Mouse (Mus musculus) cerebellum, adult 8-10 months (tissue): ENCODE data around the gene Primpol.

Experiments used
- DNase-seq: peaks from one replicate; pipeline ENCODE4 v3.0.0; 2022

The Primpol gene

GRCm38 (mm10) chr8:46616879-46617689 is at the start of gene Primpol, which contains the start of gene Casp3:
Primpol (minus strand) TSS chr8:46617212.
Casp3 (plus strand) TSS chr8:46617291.
- peak; percentile 94 for DNase-seq

DNA sequence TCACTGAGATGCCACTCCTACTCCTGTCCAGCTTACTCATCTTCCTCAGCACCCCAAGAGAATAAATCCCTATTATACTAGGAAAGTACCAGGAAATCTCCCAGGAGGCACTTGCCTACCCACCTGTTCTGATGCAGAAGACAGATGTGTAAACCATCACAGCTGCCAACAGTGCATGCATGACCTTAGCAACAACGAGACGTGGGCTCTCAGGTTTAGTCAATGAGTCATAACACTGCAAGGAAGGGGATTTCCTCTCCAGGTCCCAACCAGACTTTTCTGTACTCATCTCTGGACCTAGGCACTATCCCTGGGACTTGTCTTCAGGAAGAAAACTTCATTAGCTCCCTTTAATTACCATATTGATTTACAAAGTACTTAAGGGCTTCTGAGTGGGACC is 38.9 kb upstream of the Primpol start:
- DNase-seq, result no peak

DNA sequence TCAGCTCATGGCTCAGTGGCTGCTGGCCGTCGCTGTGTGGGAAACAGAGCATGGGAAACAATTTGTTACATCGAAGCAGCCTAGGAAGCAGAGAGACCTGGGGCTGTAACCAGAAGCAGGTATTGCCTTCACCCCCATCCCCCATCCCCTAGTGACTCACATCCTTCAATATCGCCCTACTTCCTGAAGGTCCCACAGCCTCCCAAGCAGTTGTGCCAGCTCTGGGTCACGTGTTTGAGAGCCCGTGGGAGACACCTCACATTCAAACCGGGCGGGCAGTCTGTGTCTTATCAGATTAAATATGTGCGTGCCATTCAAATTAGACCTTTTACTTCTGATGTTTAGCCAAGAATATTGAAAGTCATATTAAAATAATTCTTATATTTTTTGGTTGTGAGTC is 34.9 kb upstream of the Primpol start:
- no peak for DNase-seq

GRCm38 (mm10) chr8:46648421-46648820 is 31.4 kb upstream of the Primpol start:
- no peak for DNase-seq

DNA sequence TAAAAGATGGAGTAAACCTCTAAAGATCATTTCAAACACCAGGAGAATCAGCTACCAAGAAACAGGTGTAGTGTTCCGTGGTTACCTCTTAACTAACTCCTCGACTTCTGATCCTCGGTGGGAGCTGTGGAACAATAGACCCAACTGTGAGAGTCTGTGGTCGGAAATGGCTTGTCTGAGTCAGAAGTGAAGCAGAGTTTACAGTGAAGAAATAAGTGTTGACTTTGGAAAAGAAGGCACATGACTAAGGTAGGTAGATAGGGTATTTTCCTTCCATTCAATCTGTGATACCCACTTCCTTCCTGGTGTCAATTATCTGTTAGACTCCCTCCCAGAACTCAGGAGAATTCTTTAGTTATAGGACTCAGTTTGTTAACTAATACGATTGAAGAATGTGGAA is 24.3 kb upstream of the Primpol start:
- no peak for DNase-seq

DNA sequence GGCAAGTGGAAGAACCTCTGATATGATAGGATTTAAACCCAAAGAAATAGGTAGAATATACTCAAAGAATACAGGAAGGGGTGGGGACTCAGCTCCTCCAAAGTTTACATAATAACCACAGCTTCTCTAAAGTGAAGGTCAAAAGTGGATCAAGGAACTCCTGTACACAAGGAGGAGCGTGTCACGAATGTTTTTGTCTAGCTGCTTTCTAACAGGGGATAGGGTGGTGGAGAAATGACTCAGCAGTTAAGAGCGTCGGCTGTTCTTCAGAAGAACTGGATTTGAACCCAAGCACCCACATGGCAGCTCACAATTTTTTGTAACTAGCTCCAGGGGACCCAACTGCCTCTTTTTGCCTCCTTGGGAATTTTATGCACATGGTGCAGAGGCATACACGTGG is 22.8 kb upstream of the Primpol start:
- DNase-seq, result no peak

DNA sequence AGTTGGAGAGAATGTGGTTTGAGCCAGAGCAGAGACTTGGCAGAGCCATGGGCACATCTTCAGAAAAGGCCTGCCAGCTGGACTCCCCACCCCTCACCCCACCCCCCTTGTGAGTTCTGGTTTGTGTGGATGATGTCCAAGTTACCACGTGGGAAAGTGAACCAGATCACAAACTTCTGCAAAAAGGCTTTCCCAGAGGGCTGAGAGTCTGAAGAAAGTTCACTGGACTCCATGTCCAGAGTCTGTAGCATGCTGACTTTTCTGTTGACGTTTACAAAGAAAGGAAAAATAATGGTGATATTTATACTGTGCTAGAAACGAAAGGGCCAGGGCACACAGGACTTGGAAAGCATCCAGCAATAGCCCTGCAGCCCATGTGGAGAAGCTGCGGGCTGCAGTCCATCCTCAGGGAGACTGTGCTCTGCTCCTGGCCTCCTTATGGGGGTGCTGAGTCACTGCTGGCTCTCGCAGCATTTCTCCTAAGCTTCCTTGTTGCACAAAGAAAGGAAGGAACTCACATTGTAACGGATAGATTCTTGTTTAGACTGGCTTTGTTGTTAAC is 22.1 kb upstream of the Primpol start:
- DNase-seq, result peak; percentile 45

DNA sequence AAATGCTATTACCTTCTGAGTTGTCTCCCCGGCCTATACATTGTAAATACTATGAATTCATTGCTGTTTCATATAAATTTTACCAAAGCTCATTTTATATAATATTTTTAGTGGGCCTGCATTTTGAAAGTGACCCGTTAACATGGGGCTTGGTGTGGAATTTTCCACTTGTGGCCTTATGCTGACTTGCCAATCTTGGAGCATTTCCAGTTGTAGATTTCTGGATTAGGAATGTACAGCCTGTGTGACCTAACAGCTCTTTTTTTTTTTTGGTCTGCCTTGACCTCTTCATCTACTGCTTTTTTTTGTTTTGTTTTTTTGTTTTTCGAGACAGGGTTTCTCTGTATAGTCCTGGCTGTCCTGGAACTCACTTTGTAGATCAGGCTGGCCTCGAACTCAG is 13.9 kb upstream of the Primpol start:
- DNase-seq, result no peak

DNA sequence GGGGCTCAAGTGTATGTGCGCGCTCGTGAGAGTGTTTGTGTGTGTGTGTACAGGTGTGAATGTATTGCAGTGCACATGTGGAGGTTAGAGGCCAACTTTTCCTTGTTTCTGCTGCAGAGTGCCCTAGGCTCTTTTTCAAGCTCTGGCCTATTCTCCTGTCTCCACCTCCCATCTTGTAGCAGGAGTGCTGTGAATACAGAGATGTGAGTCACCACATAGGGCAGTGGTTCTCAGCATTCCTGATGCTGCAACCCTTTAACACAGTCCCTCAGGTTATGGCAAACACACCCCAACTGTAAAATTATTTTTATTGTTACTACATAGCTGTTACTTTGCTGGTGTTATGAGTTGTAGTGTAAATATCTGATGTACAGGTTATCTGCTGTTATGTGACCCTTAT is 13.4 kb upstream of the Primpol start:
- DNase-seq, result no peak

GRCm38 (mm10) chr8:46628645-46629044 is 11.6 kb upstream of the Primpol start:
- no peak for DNase-seq

GRCm38 (mm10) chr8:46627881-46628280 is 10.9 kb upstream of the Primpol start:
- DNase-seq, result no peak

DNA sequence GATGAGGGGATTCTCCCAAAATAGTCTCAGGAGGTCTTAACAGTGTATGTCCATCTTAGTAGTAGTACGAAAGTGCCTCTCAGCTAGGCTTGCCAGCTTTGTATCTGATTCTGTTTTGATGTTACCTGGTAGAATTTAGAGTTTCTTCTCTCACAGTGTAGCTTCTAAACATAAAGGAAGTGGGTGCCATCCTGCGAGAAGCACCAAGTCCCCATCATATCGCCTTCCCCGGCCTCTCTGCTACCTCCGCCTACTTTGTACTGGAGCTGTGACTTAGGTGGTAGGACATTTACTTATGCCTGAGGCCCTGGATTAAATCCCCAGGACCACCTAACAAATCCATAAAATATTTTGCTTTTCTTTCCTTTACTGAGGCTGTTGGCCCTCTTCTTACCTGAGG is 9.6 kb upstream of the Primpol start:
- no peak for DNase-seq

DNA sequence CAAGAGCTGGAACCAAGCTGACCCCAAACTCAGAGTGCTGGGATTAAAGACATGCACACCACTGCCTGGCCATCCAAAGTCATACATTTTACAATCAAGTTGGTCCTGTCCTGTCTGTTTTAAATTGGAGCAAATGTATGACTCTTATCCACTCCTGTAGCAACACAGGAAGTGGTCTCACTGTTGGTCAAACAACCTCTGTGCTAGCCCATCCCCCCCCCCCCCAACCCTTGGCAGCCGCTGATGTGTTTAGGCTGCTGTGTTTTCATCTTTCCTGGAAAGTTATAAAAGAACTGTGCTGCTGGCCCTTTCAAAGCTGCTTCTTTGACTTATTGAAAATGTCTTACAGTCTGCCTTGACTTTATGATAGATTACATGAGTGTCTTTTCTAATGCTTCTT is 8.2 kb upstream of the Primpol start:
- DNase-seq, result no peak

GRCm38 (mm10) chr8:46622446-46623270 is 5.6 kb upstream of the Primpol start:
- DNase-seq, result no peak

- DNase-seq, result no peak
Measured at GRCm38 (mm10) chr8:46618639-46619320, 1.8 kb upstream of the Primpol start.

DNA sequence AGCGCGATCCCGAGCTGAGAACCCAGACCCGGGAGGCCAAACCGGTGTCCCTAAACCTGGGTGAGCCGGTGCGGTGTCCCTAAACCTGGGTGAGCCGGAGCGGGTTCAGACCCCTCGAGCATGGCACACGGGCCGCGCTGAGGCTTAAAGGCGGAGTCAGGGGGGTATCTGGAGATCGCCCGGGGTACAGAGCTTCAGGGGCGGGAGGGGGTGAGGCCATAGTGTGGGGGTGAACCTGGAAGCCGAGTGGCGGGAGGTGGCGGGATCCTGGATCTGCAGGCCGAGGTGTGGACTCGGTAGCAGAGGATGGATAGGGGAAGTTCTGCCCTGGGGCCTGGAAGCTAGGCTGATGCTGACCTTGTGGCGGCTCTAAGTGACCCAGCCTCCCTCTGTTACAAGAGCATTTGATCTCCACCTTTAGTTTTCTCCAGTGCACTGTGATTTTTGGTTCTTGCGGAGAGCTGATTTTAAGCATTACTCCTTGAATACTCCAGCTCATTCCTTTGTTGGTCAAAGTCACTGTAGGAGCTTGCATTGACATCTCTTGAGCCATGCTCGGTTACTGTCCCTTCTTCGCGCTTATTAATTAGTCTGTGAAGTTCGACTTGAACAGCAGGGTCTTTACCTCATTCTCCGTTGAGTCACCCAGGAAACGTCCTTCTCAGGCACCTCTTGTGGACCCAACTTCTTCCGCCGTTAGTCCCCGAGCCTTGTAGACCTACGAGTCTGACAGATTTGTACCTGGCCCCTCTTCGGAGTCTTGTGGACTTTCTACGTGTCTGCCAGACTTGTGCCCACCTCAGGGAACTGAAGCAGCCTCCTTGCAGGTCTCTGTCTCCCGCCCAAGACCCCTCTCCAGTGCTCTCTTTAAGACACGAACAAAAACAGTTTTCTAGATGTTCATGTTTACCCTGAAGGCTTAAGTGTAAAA is 943 bp upstream of the Primpol start:
- DNase-seq, result no peak

DNA sequence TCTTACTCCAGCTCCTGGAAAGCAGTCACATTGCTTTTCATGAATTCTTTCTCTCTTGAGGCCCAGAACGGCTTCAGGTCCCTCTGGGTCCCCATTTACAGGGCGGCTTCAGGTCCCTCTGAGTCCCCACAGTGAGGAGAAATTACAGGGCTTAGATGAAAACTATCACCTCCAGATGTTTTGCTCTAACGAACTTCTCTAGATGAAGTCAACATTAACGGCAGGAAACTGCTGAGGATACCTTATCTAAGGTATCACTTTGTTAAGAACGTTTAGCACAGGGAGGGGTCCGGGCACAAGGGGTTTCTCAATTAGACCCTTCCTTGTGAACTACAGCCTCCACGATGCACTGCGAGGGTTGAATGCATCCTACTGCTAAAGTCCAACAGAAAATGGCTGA is 1.1 kb downstream of the Primpol start:
- DNase-seq, result no peak

DNA sequence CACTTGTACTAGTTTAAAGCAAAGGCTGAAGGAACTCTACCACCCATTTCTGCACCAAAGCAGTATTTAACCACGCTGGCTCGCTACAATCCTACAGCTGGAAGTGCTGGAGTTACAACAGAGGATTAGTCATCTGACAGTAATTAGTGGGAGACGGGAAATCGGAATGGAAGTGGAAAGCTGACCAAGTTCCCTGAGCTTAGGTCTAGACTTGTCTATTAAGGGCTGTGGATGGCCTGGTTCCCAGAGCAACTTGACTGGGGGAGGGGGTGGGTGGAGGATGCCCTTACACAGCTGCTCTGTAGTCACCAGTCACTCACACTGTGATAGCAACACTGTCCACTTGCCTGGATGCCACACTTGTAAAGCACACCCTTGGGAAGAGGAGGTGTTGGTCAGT is 3.6 kb downstream of the Primpol start:
- no peak for DNase-seq

- no peak for DNase-seq
Measured at GRCm38 (mm10) chr8:46612913-46613312, 4.1 kb downstream of the Primpol start.

- DNase-seq, result no peak
Measured at GRCm38 (mm10) chr8:46611557-46611956, 5.5 kb downstream of the Primpol start.

DNA sequence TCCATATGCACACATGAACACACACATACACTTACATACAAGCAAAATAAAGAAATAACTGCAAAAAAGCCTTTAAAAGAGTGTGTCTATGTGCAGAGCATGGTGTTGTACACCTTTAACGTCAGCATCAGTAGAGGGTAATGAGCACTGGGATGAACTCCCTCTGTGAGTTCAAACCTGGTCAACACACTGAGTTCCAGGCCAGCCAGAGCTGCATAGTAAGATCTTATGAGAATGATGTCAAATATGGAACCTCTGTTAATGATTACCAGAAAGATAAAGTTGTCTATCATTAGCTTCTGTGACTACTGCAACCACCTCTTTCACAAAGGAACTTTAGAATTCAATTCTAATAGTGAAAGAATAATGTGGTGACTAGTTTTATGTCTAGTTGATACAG is 10.1 kb downstream of the Primpol start:
- DNase-seq, result no peak

GRCm38 (mm10) chr8:46603587-46603986 is 13.4 kb downstream of the Primpol start:
- DNase-seq, result no peak
